Mouse (Mus musculus) kidney, embryonic 14.5 days (tissue): ENCODE measurements around the gene Robo1. TPM values are rescaled to one million over a fixed set of nuclear protein-coding genes. Genes with fewer than 3 reads are reported as not detected.

Experiments used
- ATAC-seq: fragments of 200-750 bp; cut with Nextera tagmentation; 2 replicates; pipeline ENCODE4 v1.8.0; 2017; ENCODE audit warnings: moderate number of reproducible peaks, mild to moderate bottlenecking, moderate TSS enrichment, moderate library complexity; ENCODE audit not compliant: low FRiP score, low TSS enrichment
- H3K27ac ChIP-seq: fragments of 300-500 bp; sonication (generic); 2 replicates; pipeline ENCODE4 v1.5.1; 2014; ENCODE audit warnings: low read depth, mild to moderate bottlenecking, low read length, moderate library complexity, mixed read lengths
- H3K27me3 ChIP-seq: fragments of 300-500 bp; sonication (generic); 2 replicates; pipeline ENCODE4 v1.6.1; 2014; ENCODE audit warnings: mild to moderate bottlenecking, low read length; ENCODE audit not compliant: control insufficient read depth, insufficient read depth
- H3K36me3 ChIP-seq: fragments of 300-500 bp; sonication (generic); 2 replicates; pipeline ENCODE4 v1.6.1; 2014; ENCODE audit warnings: low read length, mixed read lengths; ENCODE audit not compliant: control insufficient read depth, insufficient read depth
- H3K4me1 ChIP-seq: fragments of 300-500 bp; sonication (generic); 2 replicates; pipeline ENCODE4 v1.6.1; 2014; ENCODE audit warnings: low read length, mixed read lengths; ENCODE audit not compliant: control insufficient read depth, insufficient read depth
- H3K4me2 ChIP-seq: fragments of 300-500 bp; sonication (generic); replicated peaks from 2 replicates; pipeline ENCODE4 v1.6.1; 2014; ENCODE audit warnings: low read depth, mild to moderate bottlenecking, low read length
- H3K4me3 ChIP-seq: fragments of 300-500 bp; sonication (generic); 2 replicates; pipeline ENCODE4 v1.5.1; 2014; ENCODE audit warnings: mild to moderate bottlenecking, low read length
- H3K9ac ChIP-seq: fragments of 300-500 bp; sonication (generic); 2 replicates; pipeline ENCODE4 v1.6.1; 2014; ENCODE audit warnings: low read depth, mild to moderate bottlenecking, low read length, moderate library complexity
- H3K9me3 ChIP-seq: fragments of 300-500 bp; sonication (generic); 2 replicates; pipeline ENCODE4 v1.6.1; 2016; ENCODE audit warnings: low read length; ENCODE audit not compliant: control insufficient read depth
- WGBS: fragments of 180-500 bp; shearing (Covaris S2); extraction: QIAGEN DNeasy Blood & Tissue Kit; methylation state at CpG from one replicate; pipeline ENCODE4 v1.1.7; 2014; 5-methylcytosine and 5-hydroxymethylcytosine counted together
- polyA plus RNA-seq: library from polyadenylated mRNA; unstranded; fragments of >200 nt; fragmentation: Nextera tagmentation; extraction: Ambion mirVana; gene quantifications from 2 replicates; pipeline ENCODE4 v1.2.1, GENCODE M21; 2014

The Robo1 gene
- polyA plus RNA-seq, 1 experiment from 2014 or later = 38.7 TPM

GRCm38 (mm10) chr16:72677234-72677633, 369.1 kb downstream of the Robo1 start:
- H3K4me3 ChIP-seq = no peak overlapping the region
- H3K9ac ChIP-seq = no peak overlapping the region
- H3K4me2 ChIP-seq = no peak overlapping the region
- no peaks in the 10 kb centered on the region for H3K36me3 ChIP-seq
- H3K4me1 ChIP-seq = peaks cover 11% of the 10 kb centered on the region; the same call in 1 of the 2 replicates
- H3K27me3 ChIP-seq = no peaks in the 10 kb centered on the region
- H3K27ac ChIP-seq = no peak overlapping the region
- 0 out of 2 replicates have a peak, but pooled peaks cover 2% of the 10 kb centered on the region for H3K9me3 ChIP-seq
- 0 out of 2 replicates have a peak, but pooled peaks have one; percentile 41 for ATAC-seq
- 49% methylated on average over 5 of the region's 5 CpGs for WGBS

GRCm38 (mm10) chr16:72678450-72678849, 370.3 kb downstream of the Robo1 start:
- Histone ChIP-seq H3K27me3 (no peaks in the 10 kb centered on the region), H3K4me1 (peaks cover 11% of the 10 kb centered on the region; the same call in 1 of the 2 replicates), H3K9ac (no peak overlapping the region), H3K36me3 (no peaks in the 10 kb centered on the region), H3K4me2 (0 out of 2 replicates have a peak overlapping the region, but pooled peaks have one; percentile 5), H3K27ac (no peak overlapping the region), H3K9me3 (0 out of 2 replicates have a peak, but pooled peaks cover 2% of the 10 kb centered on the region), H3K4me3 (no peak overlapping the region)
- no peak for ATAC-seq
- WGBS = 18% methylated on average over 13 of the region's 13 CpGs

- Histone ChIP-seq H3K4me1 (peaks cover 11% of the 10 kb centered on the region), H3K27me3 (no peaks in the 10 kb centered on the region), H3K9me3 (0 out of 2 replicates have a peak, but pooled peaks cover 2% of the 10 kb centered on the region), H3K27ac (no peak overlapping the region), H3K36me3 (no peaks in the 10 kb centered on the region), H3K4me3 (no peak overlapping the region), H3K9ac (no peak overlapping the region), H3K4me2 (no peak overlapping the region)
- no peak for ATAC-seq
- 76% methylated on average over 11 of the region's 11 CpGs for WGBS
Measured at GRCm38 (mm10) chr16:72678947-72679558, 370.9 kb downstream of the Robo1 start.

- Histone ChIP-seq H3K4me2 (peak overlapping the region; percentile 36), H3K27ac (peak overlapping the region; percentile 51; the same call in 1 of the 2 replicates), H3K9ac (no peak overlapping the region), H3K36me3 (no peaks in the 10 kb centered on the region), H3K4me1 (peaks cover 22% of the 10 kb centered on the region), H3K4me3 (no peak overlapping the region), H3K9me3 (no peaks in the 10 kb centered on the region), H3K27me3 (no peaks in the 10 kb centered on the region)
- ATAC-seq = peak; percentile 79
- 17% methylated on average over 6 of the region's 6 CpGs for WGBS
Measured at GRCm38 (mm10) chr16:72685604-72686479, 377.7 kb downstream of the Robo1 start.

- Histone ChIP-seq H3K4me2 (peak overlapping the region; percentile 36), H3K9ac (no peak overlapping the region), H3K4me3 (no peak overlapping the region), H3K27ac (peak overlapping the region; percentile 76; the same call in 1 of the 2 replicates), H3K36me3 (no peaks in the 10 kb centered on the region), H3K9me3 (no peaks in the 10 kb centered on the region), H3K4me1 (peaks cover 22% of the 10 kb centered on the region), H3K27me3 (no peaks in the 10 kb centered on the region)
- peak; percentile 63 for ATAC-seq
- 43% methylated on average over 11 of the region's 11 CpGs for WGBS
Measured at GRCm38 (mm10) chr16:72686480-72687053, 378.5 kb downstream of the Robo1 start.

GRCm38 (mm10) chr16:72687651-72688050, 379.5 kb downstream of the Robo1 start:
- no peaks in the 10 kb centered on the region for H3K9me3 ChIP-seq
- peaks cover 22% of the 10 kb centered on the region for H3K4me1 ChIP-seq
- H3K36me3 ChIP-seq = no peaks in the 10 kb centered on the region
- peak; percentile 37; the same call in 1 of the 2 replicates for ATAC-seq
- no peak overlapping the region for H3K4me2 ChIP-seq
- 19% methylated on average over 3 of the region's 3 CpGs for WGBS
- H3K27ac ChIP-seq = no peak overlapping the region
- H3K4me3 ChIP-seq = no peak overlapping the region
- H3K27me3 ChIP-seq = no peaks in the 10 kb centered on the region
- H3K9ac ChIP-seq = no peak overlapping the region

GRCm38 (mm10) chr16:72688185-72688681, 380.1 kb downstream of the Robo1 start:
- ATAC-seq = no peak
- WGBS = 85% methylated on average over 6 of the region's 6 CpGs

GRCm38 (mm10) chr16:72691909-72692308, 383.8 kb downstream of the Robo1 start:
- WGBS = 44% methylated on average over 3 of the region's 3 CpGs
- peaks cover 14% of the 10 kb centered on the region; the same call in 1 of the 2 replicates for H3K4me1 ChIP-seq
- H3K4me3 ChIP-seq = no peak overlapping the region
- no peak overlapping the region for H3K9ac ChIP-seq
- no peaks in the 10 kb centered on the region for H3K36me3 ChIP-seq
- H3K27ac ChIP-seq = no peak overlapping the region
- H3K27me3 ChIP-seq = no peaks in the 10 kb centered on the region
- ATAC-seq = no peak
- H3K4me2 ChIP-seq = no peak overlapping the region
- no peaks in the 10 kb centered on the region for H3K9me3 ChIP-seq

More at GRCm38 (mm10) chr16:72688185-72688681, 380.1 kb downstream of the Robo1 start:
- H3K36me3 ChIP-seq = no peaks in the 10 kb centered on the region
- no peak overlapping the region for H3K4me2 ChIP-seq
- H3K9ac ChIP-seq = no peak overlapping the region
- no peak overlapping the region for H3K4me3 ChIP-seq
- no peaks in the 10 kb centered on the region for H3K9me3 ChIP-seq
- H3K27ac ChIP-seq = no peak overlapping the region
- no peaks in the 10 kb centered on the region for H3K27me3 ChIP-seq
- H3K4me1 ChIP-seq = peaks cover 22% of the 10 kb centered on the region
